Mouse (Mus musculus): Measurements from ENCODE around the gene Anxa6.

The Anxa6 gene

DNA sequence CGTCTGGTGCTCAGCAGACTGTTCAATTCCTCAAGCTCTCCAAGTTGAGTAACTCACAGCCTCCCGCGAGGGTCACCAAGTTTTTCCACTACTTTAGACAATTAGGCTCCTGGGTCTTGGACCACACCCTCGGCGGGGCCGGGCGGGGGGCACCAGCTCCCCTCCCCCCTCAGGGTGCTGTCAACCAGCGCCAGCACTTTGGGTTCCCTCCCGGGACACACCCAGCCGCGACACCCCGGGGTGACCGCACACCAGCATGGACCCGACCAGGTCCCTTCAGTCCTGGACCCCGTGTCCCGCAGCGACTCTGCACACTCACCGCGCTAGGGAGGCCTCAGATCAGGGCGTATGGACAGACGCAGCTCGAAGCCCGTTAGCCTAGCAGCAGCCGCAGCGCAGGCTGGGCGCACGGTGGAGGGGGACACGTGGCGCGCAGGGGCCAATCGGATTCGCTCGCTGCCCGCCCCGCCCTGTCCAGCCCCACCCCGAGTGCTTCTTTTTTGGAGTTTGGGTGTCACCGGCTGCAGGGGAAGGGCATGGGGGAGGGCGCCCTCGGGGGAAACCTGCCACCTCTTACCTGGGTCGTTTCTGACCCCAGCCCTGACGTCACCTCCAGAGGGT is at the start of gene Anxa6:
Anxa6 (minus strand) TSS at position 406 of the 621 bp plus-strand sequence.
- DNase-seq = peak; percentile 75

GRCm38 (mm10) chr11:55081206-55081605 is 48.0 kb upstream of the Anxa6 start:
- no peak for DNase-seq

- DNase-seq = no peak
Observed at GRCm38 (mm10) chr11:55079180-55079579, 45.9 kb upstream of the Anxa6 start.

DNA sequence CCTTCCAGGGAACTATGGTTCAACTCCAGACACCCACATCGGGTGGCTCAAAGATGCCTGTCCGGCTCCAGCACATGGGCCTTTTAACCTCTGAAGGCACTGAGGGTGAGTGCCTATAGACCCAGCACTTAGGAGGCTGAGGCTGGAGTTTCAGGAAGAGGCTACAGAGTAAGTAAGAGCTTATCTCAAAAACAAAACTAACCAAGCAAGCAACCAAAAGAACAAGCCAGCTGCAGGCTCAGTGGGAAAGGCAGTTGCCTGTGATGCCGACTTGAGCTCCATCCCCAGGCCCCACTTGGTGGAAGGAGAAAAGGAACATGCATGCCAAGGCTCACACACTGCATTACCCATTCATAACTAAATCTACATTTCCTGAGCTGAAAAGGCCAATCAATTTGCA is 45.3 kb upstream of the Anxa6 start:
- no peak for DNase-seq

DNA sequence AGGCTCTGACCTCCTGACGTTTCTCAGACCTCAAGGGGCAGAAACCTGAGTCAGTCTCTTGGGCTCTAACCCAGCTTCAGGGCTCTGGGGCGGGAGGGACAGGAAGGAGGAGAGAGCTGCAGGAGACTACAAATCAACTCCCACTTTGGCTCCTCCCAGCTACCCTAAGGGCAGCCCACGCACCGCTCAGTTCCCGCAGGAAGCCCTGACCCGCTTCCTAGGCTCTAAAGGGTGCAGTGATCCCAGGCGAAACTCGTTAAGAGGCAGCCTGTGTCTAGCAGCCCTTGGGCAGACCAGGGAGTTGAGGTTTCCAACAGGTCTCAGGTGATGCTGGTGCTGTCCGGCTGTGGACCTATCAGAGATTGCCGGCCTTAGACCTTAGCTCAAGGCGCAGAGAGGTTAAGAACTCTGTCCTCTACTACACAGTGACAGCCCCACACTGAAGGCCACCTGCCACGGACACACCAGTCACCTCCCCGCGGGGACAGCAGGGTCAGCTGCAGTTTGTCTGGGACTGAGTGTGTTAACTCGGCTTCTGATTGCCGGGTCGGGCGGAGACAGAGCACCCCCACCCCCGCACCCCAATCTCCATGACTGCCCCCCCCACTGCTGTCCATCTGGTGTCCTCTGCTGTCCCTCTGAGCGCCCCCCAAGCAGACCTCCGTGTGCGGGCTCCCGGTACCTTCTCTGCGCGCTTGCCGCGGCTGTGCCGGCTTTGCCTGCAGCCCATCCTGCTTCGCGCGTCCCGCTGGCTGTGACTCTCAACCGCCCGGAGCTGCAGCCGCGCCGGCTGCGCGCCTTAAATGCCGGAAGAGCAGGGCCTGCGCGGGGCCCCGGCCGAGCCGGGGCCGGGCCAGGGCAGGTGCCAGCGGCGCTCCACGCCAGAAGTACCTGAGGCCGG is 44.3 kb upstream of the Anxa6 start, which contains the start of gene Ccdc69:
Ccdc69 (minus strand) TSS at position 801 of the 901 bp plus-strand sequence.
- DNase-seq = peak; percentile 48

- DNase-seq = no peak
Observed at GRCm38 (mm10) chr11:55076234-55076633, 43.0 kb upstream of the Anxa6 start.

GRCm38 (mm10) chr11:55075602-55076001 is 42.4 kb upstream of the Anxa6 start:
- peak; percentile 74 for DNase-seq

- DNase-seq = no peak
Observed at GRCm38 (mm10) chr11:55073191-55073590, 39.9 kb upstream of the Anxa6 start.

- no peak for DNase-seq
Observed at GRCm38 (mm10) chr11:55072467-55072866, 39.2 kb upstream of the Anxa6 start.

GRCm38 (mm10) chr11:55071344-55071743 is 38.1 kb upstream of the Anxa6 start:
- no peak for DNase-seq

DNA sequence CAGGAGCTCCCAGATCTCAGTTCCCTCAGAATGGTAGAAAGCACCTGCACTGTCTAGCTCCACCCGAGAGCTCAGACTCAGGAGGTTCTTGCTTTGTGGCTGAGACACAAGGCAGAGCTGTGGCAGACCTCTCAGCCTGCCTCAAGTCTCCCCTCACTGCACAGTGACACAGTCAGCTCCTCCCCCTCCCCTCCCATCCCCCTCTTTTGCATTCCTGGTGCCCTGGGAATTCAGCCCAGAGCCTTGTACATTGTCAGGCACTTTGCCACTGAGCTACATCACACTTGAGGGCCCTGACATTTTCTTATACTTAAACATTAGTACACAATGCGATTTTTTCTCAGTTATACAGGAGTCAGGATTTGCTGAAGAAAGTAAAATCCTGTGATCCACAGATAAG is 35.8 kb upstream of the Anxa6 start:
- DNase-seq = no peak

GRCm38 (mm10) chr11:55066921-55067320 is 33.7 kb upstream of the Anxa6 start:
- DNase-seq = no peak

- no peak for DNase-seq
Observed at GRCm38 (mm10) chr11:55062856-55063255, 29.6 kb upstream of the Anxa6 start.

DNA sequence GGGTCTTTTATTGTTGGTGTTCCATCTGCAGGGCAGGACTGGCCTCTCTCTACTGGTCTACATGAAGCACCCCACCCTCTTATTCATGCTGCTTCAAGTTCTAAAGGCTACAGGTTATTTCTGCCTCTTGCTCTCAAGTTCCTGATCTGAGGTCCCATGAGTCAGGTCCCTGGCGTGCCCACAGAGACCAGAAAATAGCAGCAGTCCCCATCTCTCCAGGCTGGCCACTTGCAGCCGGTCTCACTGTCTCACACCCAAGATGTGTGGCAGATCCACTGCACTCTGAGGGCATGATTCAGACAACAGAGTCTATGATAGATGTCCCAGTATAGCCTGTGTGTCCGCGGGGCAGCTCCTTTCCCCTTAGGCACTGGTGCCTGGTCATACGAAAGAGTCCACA is 27.6 kb upstream of the Anxa6 start:
- DNase-seq = no peak

DNA sequence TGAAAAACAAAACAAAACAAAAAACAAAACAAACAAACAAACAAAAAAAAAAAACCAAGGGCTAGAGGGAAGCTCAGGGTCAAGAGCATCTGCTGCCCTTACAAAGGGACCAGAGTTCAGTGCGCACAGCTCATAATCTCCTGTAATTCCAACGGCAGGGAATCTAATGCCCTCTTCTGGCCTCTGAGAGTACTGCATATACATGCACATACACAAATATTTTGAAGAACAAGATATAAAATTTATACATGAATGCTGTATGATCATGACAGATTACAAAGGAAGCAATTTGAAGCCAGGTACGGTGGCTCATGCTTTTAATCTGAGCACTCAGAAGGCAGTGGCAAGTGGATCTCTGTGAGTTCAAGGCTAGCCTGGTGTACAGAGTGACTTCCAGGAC is 24.3 kb upstream of the Anxa6 start:
- no peak for DNase-seq

DNA sequence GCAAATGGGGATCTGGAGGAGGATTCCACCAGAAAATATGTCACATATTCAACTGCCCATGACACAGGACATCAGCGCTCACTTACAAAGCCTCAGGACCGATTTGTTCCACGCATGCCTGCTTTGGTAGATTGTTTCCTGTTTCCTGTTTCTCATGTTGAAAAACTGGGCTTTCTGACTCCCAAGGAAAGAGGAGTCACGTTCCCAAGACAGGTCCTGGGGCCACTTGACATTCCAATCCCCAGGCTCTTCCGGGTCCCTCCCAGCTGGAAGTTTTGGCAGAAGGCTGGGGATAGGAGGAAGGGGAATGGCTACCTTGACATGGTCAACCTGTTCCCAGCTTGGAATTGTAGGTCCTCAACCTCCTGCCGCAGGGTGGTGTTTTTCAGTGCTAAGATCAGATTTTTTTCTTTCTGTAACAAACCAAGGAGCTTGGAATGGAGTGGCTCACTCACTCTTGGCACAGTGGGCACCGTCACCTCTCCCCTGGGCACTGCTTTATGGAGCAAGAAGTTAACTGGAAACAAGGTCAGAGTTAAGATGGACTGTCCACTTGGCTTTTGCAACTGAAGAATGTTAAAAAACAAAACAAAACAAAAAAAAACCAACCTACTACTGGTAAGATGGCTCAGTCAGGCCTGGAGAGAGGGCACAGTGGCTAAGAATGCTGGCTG is 17.7 kb upstream of the Anxa6 start:
- no peak for DNase-seq

GRCm38 (mm10) chr11:55046600-55046999 is 13.4 kb upstream of the Anxa6 start:
- no peak for DNase-seq

DNA sequence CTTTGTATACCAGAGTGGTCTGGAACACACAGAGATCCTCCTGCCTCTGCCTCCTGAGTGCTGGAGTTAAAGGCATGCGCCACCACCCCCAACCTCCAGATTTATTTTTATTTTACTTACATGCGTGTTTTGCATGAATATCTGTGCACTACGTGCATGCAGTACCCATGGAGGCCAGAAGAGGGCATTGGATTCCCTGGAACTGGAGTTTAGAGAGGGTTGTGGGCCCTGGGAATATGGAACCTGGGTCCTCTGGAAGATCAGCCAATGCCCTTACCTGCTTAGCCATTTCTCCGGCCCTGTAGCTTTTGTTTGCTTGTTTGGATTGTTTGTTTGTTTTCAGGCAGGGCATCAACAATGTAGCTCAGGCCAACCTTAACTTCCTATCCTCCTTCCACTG is 8.1 kb upstream of the Anxa6 start:
- DNase-seq = no peak

DNA sequence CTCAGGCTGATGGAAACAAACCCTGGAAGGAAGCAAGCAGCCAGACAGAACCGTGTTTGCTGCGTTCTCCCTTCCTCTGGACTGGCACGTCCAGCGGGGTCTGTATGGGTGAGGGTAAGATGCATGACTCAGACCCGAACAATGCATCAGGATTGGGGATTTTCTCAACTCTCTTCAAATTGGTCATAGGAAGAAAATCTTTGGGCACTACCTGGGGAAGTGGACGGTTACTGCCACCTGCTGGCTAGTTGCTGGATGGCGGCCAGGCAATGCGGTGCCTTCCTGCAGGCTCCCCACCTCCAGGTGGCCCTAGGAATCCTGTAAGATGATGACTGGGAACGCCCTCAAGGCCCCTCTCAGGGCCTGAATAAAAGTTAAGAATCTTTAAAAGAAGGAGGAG is 6.3 kb upstream of the Anxa6 start:
- peak; percentile 67 for DNase-seq

GRCm38 (mm10) chr11:55036601-55037000 is 3.4 kb upstream of the Anxa6 start:
- DNase-seq = no peak

GRCm38 (mm10) chr11:55032286-55032685 is 959 bp downstream of the Anxa6 start:
- no peak for DNase-seq

GRCm38 (mm10) chr11:55031991-55032280 is 1.3 kb downstream of the Anxa6 start:
- DNase-seq = no peak

DNA sequence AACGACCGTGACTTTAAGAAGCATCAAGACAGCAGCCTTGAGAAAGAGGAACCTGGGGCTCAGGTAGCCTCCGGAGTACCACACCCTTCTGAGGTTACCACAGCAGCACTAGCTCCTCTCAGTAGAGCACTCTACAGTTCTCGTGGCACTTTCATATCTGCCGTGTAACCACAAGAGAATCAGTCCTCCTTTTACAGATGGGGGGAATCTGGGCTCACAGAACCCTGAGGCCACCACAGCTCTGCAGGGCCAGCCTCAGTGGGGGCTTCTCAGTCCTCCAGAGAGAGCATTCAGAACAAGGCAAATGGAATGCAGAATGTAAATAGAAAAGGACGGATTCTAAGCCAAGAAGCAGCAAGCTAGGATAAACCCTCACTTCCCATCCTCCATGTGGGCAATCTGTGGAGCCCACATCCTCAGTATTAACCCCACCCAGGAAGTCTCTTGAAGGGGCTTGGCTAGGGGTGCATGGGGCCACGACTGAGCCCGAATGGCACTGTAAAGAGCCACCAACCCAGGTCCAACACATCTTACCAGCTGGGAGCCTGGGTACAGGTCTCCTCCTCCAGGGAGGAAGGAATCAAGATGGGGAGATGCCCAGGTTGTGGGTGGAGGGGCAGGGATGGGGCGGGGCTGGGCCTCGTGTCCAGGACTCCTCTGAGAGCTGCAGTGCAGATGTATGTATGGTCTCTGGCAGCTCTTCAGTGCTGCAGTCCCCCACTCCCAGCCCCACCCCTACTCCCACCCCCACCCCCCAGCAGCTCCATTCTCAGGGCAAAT is 1.8 kb downstream of the Anxa6 start:
- DNase-seq = no peak

Data from cerebellum, adult 11 months (tissue).